Mouse (Mus musculus) ES-Bruce4 (cell line): ENCODE measurements at regions not wholly inside any gene's neighbourhood (a gene's known extent, or its start where the extent isn't known, plus 50 kb on each side); places are given as distances from the start of the nearest gene placed in this dataset.
A peak's percentile ranks its signal among the peaks of the same experiment; 100 is the strongest.

Experiments used
- H3K27ac ChIP-seq: 2 replicates; pipeline ENCODE4 v1.5.1; 2012; ENCODE audit warnings: low read length, inconsistent platforms; ENCODE audit not compliant: insufficient read depth
- H3K27me3 ChIP-seq: 2 replicates; pipeline ENCODE4 v1.6.1; 2012; ENCODE audit warnings: mild to moderate bottlenecking, low read length, inconsistent platforms; ENCODE audit not compliant: control insufficient read depth, poor library complexity, insufficient read depth, severe bottlenecking
- H3K36me3 ChIP-seq: 2 replicates; pipeline ENCODE4 v1.6.1; 2012; ENCODE audit warnings: inconsistent platforms, mild to moderate bottlenecking, low read length, moderate library complexity; ENCODE audit not compliant: control insufficient read depth, poor library complexity, insufficient read depth, severe bottlenecking
- H3K4me1 ChIP-seq: one replicate; pipeline ENCODE4 v1.8.1; 2011; ENCODE audit warnings: low read length; ENCODE audit not compliant: control insufficient read depth, insufficient read depth
- H3K4me3 ChIP-seq: 2 replicates; pipeline ENCODE4 v1.5.1; 2011; ENCODE audit warnings: low read depth, mild to moderate bottlenecking, low read length
- H3K9ac ChIP-seq: 2 replicates; pipeline ENCODE4 v1.6.1; 2012; ENCODE audit warnings: low read depth, mild to moderate bottlenecking, inconsistent platforms; ENCODE audit not compliant: poor library complexity, severe bottlenecking
- H3K9me3 ChIP-seq: replicated peaks from 2 replicates; pipeline ENCODE4 v1.6.1; 2012; ENCODE audit warnings: mild to moderate bottlenecking, low read length, inconsistent platforms; ENCODE audit not compliant: control insufficient read depth, poor library complexity, insufficient read depth, severe bottlenecking
- CTCF ChIP-seq: IDR thresholded peaks from one replicate; pipeline ENCODE4 v1.8.1; 2011; ENCODE audit warnings: low read depth, low read length
- EP300 ChIP-seq: IDR thresholded peaks from 2 replicates; pipeline ENCODE4 v1.6.1; 2011; ENCODE audit warnings: low read depth, low read length; ENCODE audit not compliant: insufficient read depth
- POLR2A ChIP-seq: IDR thresholded peaks from one replicate; pipeline ENCODE4 v1.8.1; 2011; ENCODE audit warnings: low read length; ENCODE audit not compliant: insufficient read depth

- no peaks in the 10 kb centered on the region for H3K4me1 ChIP-seq
- H3K27me3 ChIP-seq, result no peaks in the 10 kb centered on the region
- no peaks in the 10 kb centered on the region for H3K9me3 ChIP-seq
- no peaks in the 10 kb centered on the region for H3K36me3 ChIP-seq
- TF ChIP-seq CTCF, result no peak
- no peak for TF ChIP-seq EP300
- TF ChIP-seq POLR2A, result no peak
- no peak overlapping the region for H3K27ac ChIP-seq
- no peak overlapping the region for H3K9ac ChIP-seq
- no peak overlapping the region for H3K4me3 ChIP-seq
Observed at GRCm38 (mm10) chr12:71486078-71486477, 176.4 kb downstream of the Dact1 start.

GRCm38 (mm10) chr12:71487591-71488435 lies 178.1 kb downstream of the Dact1 start:
- Histone ChIP-seq H3K36me3 (no peaks in the 10 kb centered on the region), H3K4me1 (no peaks in the 10 kb centered on the region), H3K4me3 (no peak overlapping the region), H3K27ac (no peak overlapping the region), H3K9me3 (no peaks in the 10 kb centered on the region), H3K27me3 (no peaks in the 10 kb centered on the region), H3K9ac (no peak overlapping the region)
- TF ChIP-seq EP300, result no peak
- TF ChIP-seq POLR2A, result no peak
- TF ChIP-seq CTCF, result no peak

- TF ChIP-seq EP300, result no peak
- TF ChIP-seq CTCF, result no peak
- no peak for TF ChIP-seq POLR2A
- H3K36me3 ChIP-seq, result no peaks in the 10 kb centered on the region
Observed at GRCm38 (mm10) chr12:71489295-71489694, 179.6 kb downstream of the Dact1 start.

GRCm38 (mm10) chr12:71494803-71495293 lies 185.2 kb downstream of the Dact1 start:
- TF ChIP-seq CTCF (no peak), EP300 (no peak)
- no peak overlapping the region for H3K4me3 ChIP-seq
- no peaks in the 10 kb centered on the region for H3K27me3 ChIP-seq

More at GRCm38 (mm10) chr12:71489295-71489694, 179.6 kb downstream of the Dact1 start:
- no peak overlapping the region for H3K27ac ChIP-seq
- H3K4me1 ChIP-seq, result no peaks in the 10 kb centered on the region
- H3K27me3 ChIP-seq, result no peaks in the 10 kb centered on the region
- no peak overlapping the region for H3K9ac ChIP-seq
- H3K4me3 ChIP-seq, result no peak overlapping the region
- no peaks in the 10 kb centered on the region for H3K9me3 ChIP-seq

GRCm38 (mm10) chr12:71498246-71499029 lies 188.8 kb downstream of the Dact1 start:
- H3K9ac ChIP-seq, result no peak overlapping the region
- H3K27me3 ChIP-seq, result no peaks in the 10 kb centered on the region
- no peaks in the 10 kb centered on the region for H3K9me3 ChIP-seq
- no peak overlapping the region for H3K27ac ChIP-seq
- no peaks in the 10 kb centered on the region for H3K4me1 ChIP-seq
- no peaks in the 10 kb centered on the region for H3K36me3 ChIP-seq
- TF ChIP-seq CTCF, result peak; percentile 34
- TF ChIP-seq POLR2A, result no peak
- H3K4me3 ChIP-seq, result no peak overlapping the region

More at GRCm38 (mm10) chr12:71494803-71495293, 185.2 kb downstream of the Dact1 start:
- H3K27ac ChIP-seq, result no peak overlapping the region
- no peaks in the 10 kb centered on the region for H3K4me1 ChIP-seq
- no peaks in the 10 kb centered on the region for H3K36me3 ChIP-seq
- H3K9ac ChIP-seq, result no peak overlapping the region
- no peaks in the 10 kb centered on the region for H3K9me3 ChIP-seq

GRCm38 (mm10) chr12:71501299-71501810 lies 191.7 kb downstream of the Dact1 start:
- H3K27me3 ChIP-seq, result no peaks in the 10 kb centered on the region
- H3K4me3 ChIP-seq, result no peak overlapping the region
- no peak overlapping the region for H3K9ac ChIP-seq
- H3K36me3 ChIP-seq, result no peaks in the 10 kb centered on the region
- no peaks in the 10 kb centered on the region for H3K9me3 ChIP-seq
- H3K27ac ChIP-seq, result no peak overlapping the region
- TF ChIP-seq POLR2A (no peak), EP300 (no peak), CTCF (no peak)
- no peaks in the 10 kb centered on the region for H3K4me1 ChIP-seq
